Comparison of ENCODE assay signal across 18 mouse cellular contexts in the genomic region with DNA sequence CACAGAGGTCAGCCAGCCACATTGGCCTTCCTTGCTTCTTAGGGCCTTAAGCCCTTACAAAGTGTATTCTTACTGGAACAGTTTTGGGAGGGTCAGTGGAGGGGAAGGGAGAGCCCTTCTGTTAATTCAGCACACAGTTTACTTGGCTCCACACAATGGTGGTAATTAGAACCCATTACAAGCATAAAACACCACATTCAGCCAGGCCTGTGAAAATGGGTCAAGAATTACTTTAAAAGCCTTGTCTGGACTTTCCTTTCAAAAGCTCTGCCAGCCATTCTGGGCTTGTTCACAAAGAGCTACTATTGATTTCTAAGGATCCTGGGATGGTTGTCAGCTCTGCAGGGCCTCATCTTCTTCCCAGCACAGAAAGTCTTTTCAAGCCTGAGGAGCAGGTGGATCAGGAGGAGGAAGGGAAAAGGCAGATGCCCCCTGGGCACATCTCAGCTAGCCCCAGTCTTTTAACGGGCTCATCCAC.
DNase-seq lines count a peak whose midpoint lies in the region; ATAC-seq lines count a peak whose summit lies in the region.
"Had no signal": no experiment of that assay in that cellular context is flagged by ENCODE, and none has a peak within 500 bp of the region (broad histone marks: within the 10 kb centered on the region; RNA-seq: fewer than 3 reads in every experiment).

No protein-coding gene starts in this region.

- no peaks in the 10 kb centered on the region for H3K9me3 ChIP-seq in midbrain, embryonic 16.5 days (replicated peaks; ENCODE audit: control insufficient read depth, low read length, poor library complexity, severe bottlenecking)
- H3K9me3 ChIP-seq in midbrain, embryonic 13.5 days = no peaks in the 10 kb centered on the region
- H3K9me3 ChIP-seq: limb, embryonic 12.5 days had no signal

- DNase-seq in cerebellum, adult 9-11 months = peak; percentile 25
- DNase-seq in cerebellum, adult 8-10 months = no peak
- peak; percentile 42 for DNase-seq in layer of hippocampus, adult 11-12 months (ENCODE audit: low spot score)
- DNase-seq in layer of hippocampus, postnatal 10 days (ENCODE audit: low spot score in 2 of 2) = no peak
- peak; percentile 40 to 60 for DNase-seq in left cerebral cortex, postnatal 14 days (ENCODE audit: low spot score in 2 of 2)
- no peak for DNase-seq in lung, postnatal 10 days
- DNase-seq: cerebellum, adult 9-10 months; heart, postnatal 36 days; kidney, postnatal 14 days; liver, postnatal 0 days; lung, postnatal 4 days; thymus, postnatal 14 days had no signal

- H3K27me3 ChIP-seq in midbrain, embryonic 16.5 days (ENCODE audit: control insufficient read depth, insufficient read depth, low read depth, low read length) = no peaks in the 10 kb centered on the region
- no peaks in the 10 kb centered on the region for H3K27me3 ChIP-seq in midbrain, embryonic 13.5 days
- H3K27me3 ChIP-seq: limb, embryonic 12.5 days; Patski had no signal

- intact Hi-C loops in left cerebral cortex, postnatal 14 days (cut with DNase I) = no loop called here

- WGBS in midbrain, embryonic 16.5 days = 40% methylated on average over 1 of the region's 1 CpGs
- WGBS in midbrain, embryonic 13.5 days = 54% methylated on average over 1 of the region's 1 CpGs

- no peaks in the 10 kb centered on the region for H3K36me3 ChIP-seq in midbrain, embryonic 16.5 days (ENCODE audit: control insufficient read depth, insufficient read depth, low read length)
- H3K36me3 ChIP-seq in midbrain, embryonic 13.5 days = no peaks in the 10 kb centered on the region
- H3K36me3 ChIP-seq: limb, embryonic 12.5 days had no signal

- ATAC-seq in midbrain, embryonic 16.5 days = peak; percentile 40; the same call in 1 of the 2 replicates
- no peak for ATAC-seq in midbrain, embryonic 13.5 days
- ATAC-seq: intestine, embryonic 16.5 days; liver, postnatal 0 days; Patski had no signal

- H3K9ac ChIP-seq in midbrain, embryonic 16.5 days (ENCODE audit: low read depth, low read length) = no peak overlapping the region
- no peak overlapping the region for H3K9ac ChIP-seq in midbrain, embryonic 13.5 days (replicated peaks)
- H3K9ac ChIP-seq: limb, embryonic 12.5 days; liver, postnatal 0 days had no signal

- H3K27ac ChIP-seq in midbrain, embryonic 16.5 days (ENCODE audit: low read length) = peak overlapping the region; percentile 26
- no peak overlapping the region for H3K27ac ChIP-seq in midbrain, embryonic 13.5 days
- H3K27ac ChIP-seq: limb, embryonic 12.5 days had no signal

- H3K4me3 ChIP-seq in midbrain, embryonic 16.5 days (ENCODE audit: low read depth, low read length) = no peak overlapping the region
- H3K4me3 ChIP-seq in midbrain, embryonic 13.5 days (replicated peaks) = no peak overlapping the region
- H3K4me3 ChIP-seq: erythroblast, embryonic 14.5 days; limb, embryonic 12.5 days had no signal

- no peak overlapping the region for H3K4me2 ChIP-seq in midbrain, embryonic 16.5 days (ENCODE audit: low read length)
- no peak overlapping the region for H3K4me2 ChIP-seq in midbrain, embryonic 13.5 days (replicated peaks)
- H3K4me2 ChIP-seq: limb, embryonic 12.5 days had no signal

- H3K4me1 ChIP-seq in midbrain, embryonic 16.5 days (ENCODE audit: control insufficient read depth, insufficient read depth, low read length) = no peaks in the 10 kb centered on the region
- 0 out of 2 replicates have a peak, but pooled peaks cover 7% of the 10 kb centered on the region for H3K4me1 ChIP-seq in midbrain, embryonic 13.5 days (replicated peaks)
- H3K4me1 ChIP-seq: limb, embryonic 12.5 days had no signal

Comparison
In these comparisons a context has a peak if more than half of its experiments do, and no peak if none do; other contexts are left out.
1. DNase-seq: peak in cerebellum, adult 9-11 months (single experiment), layer of hippocampus, adult 11-12 months (single experiment) and left cerebral cortex, postnatal 14 days (2 of 2); none in cerebellum, adult 8-10 months (single experiment), layer of hippocampus, postnatal 10 days (0 of 2) and lung, postnatal 10 days (single experiment).